9 mouse cellular contexts compared by ENCODE assay signal in the genomic region with DNA sequence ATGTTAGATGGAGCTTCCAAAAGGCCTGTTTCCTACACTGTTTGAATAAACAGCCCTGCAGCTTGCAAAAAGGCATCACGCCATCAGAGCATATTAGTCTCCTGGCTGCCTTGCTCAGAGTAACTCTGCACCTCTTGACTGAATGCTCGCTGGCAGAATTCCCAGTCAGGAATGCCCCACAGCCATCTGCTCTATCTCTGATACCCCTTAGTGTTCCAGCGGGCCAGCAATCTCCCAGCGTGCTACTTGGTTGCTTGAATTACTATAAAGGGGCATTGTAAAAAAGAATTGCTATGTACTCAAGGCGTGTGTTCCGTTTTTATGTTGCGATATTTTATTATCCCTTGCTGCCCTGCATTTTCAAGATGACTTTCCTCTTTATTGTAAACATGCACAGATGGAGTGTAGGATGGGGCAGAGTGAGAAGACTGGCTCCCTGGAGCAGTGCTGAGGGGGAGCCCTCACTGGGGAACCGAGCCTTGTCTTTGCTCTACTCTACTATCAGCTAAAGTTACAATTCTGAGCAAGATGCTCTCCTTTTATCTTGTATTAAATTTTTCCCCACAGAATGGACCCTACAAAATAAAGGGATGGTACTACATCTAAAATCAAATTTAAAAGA. TPM values are rescaled to one million over a fixed set of nuclear protein-coding genes. Genes with fewer than 3 reads are reported as not detected.
DNase-seq lines count a peak whose midpoint lies in the region; ATAC-seq and TF ChIP-seq lines count a peak whose summit lies in the region.
"Had no signal": no experiment of that assay in that cellular context is flagged by ENCODE, and none has a peak within 500 bp of the region (broad histone marks: within the 10 kb centered on the region; RNA-seq: fewer than 3 reads in every experiment).

No protein-coding gene starts in this region.

- no peak for TF ChIP-seq CTCF in lung, embryonic 14.5 days (IDR thresholded peaks at IDR 0.05; ENCODE audit: low read depth)

- intact Hi-C loops in heart, postnatal 14 days (cut with DNase I): no loop called here
- intact Hi-C loops in left cerebral cortex, postnatal 36 days (cut with DNase I): loop anchor here (5.0 to 10.0 kb wide), 2 partner anchors 43 to 199 kb away; partner anchors contain the start of gene Sv2c

- ATAC-seq in lung, embryonic 14.5 days (ENCODE audit: insufficient read depth): peak; percentile 78; the same call in 1 of the 2 replicates
- peak; percentile 99 for ATAC-seq in forebrain, embryonic 14.5 days
- ATAC-seq in inflammation-experienced regulatory T-cells, adult 6 months: no peak

- DNase-seq in lung, embryonic 14.5 days: peak; percentile 75
- no peak for DNase-seq in lung, postnatal 25 days (ENCODE audit: low spot score)
- DNase-seq in forebrain, embryonic 14.5 days (ENCODE audit: low spot score): peak; percentile 97
- DNase-seq in heart, postnatal 14 days: peak; percentile 49 to 69
- DNase-seq in left cerebral cortex, postnatal 36 days (ENCODE audit: low spot score in 2 of 2): peak; percentile 44 to 45
- peak; percentile 68 for DNase-seq in telencephalon, adult 2 months (ENCODE audit: low read depth, low spot score)
- DNase-seq in adipocyte (ENCODE audit: low spot score): no peak

- H3K27me3 ChIP-seq in lung, embryonic 14.5 days (ENCODE audit: insufficient read depth, low read length): no peaks in the 10 kb centered on the region
- H3K27me3 ChIP-seq in forebrain, embryonic 14.5 days (replicated peaks; ENCODE audit: control insufficient read depth, insufficient read depth, low read length): no peaks in the 10 kb centered on the region

- H3K27ac ChIP-seq in lung, embryonic 14.5 days (ENCODE audit: low read depth): no peak overlapping the region
- peak overlapping the region; percentile 79 for H3K27ac ChIP-seq in forebrain, embryonic 14.5 days (ENCODE audit: low read depth, low read length)

- H3K4me3 ChIP-seq in lung, embryonic 14.5 days (ENCODE audit: low read depth, low read length): no peak overlapping the region
- no peak overlapping the region for H3K4me3 ChIP-seq in forebrain, embryonic 14.5 days (ENCODE audit: low read depth, low read length)
- H3K4me3 ChIP-seq: myocyte had no signal

- H3K36me3 ChIP-seq in lung, embryonic 14.5 days (ENCODE audit: insufficient read depth): no peaks in the 10 kb centered on the region
- H3K36me3 ChIP-seq in forebrain, embryonic 14.5 days (ENCODE audit: control insufficient read depth, insufficient read depth, low read length): no peaks in the 10 kb centered on the region

- no peak overlapping the region for H3K4me2 ChIP-seq in lung, embryonic 14.5 days
- peak overlapping the region; percentile 26; the same call in 1 of the 2 replicates for H3K4me2 ChIP-seq in forebrain, embryonic 14.5 days (ENCODE audit: low read length)

- no peak overlapping the region for H3K9ac ChIP-seq in lung, embryonic 14.5 days
- H3K9ac ChIP-seq in forebrain, embryonic 14.5 days (ENCODE audit: low read length): no peak overlapping the region

- no peaks in the 10 kb centered on the region for H3K9me3 ChIP-seq in lung, embryonic 14.5 days (ENCODE audit: low read depth, low read length)
- H3K9me3 ChIP-seq in forebrain, embryonic 14.5 days (replicated peaks; ENCODE audit: control insufficient read depth, low read length): no peaks in the 10 kb centered on the region

- H3K4me1 ChIP-seq in lung, embryonic 14.5 days (ENCODE audit: insufficient read depth): no peaks in the 10 kb centered on the region
- peaks cover 7% of the 10 kb centered on the region; the same call in 1 of the 2 replicates for H3K4me1 ChIP-seq in forebrain, embryonic 14.5 days (ENCODE audit: control insufficient read depth, insufficient read depth, low read length)

- 47% methylated on average over 8 of the region's 8 CpGs for WGBS in lung, embryonic 14.5 days
- WGBS in forebrain, embryonic 14.5 days: 21% methylated on average over 8 of the region's 8 CpGs

RNA-seq across cellular contexts. Expression of gene Sv2c, which starts 43.3 kb away (rescaled TPM):
- 0.63 and 1.4 TPM in 2 replicates for polyA plus RNA-seq in lung, embryonic 14.5 days (2014; fragmentation: Nextera tagmentation; extraction: Ambion mirVana)
- polyA plus RNA-seq in forebrain, embryonic 14.5 days (2014; fragmentation: Nextera tagmentation; extraction: Ambion mirVana): 1.8 and 3.9 TPM in 2 replicates
- under 1 TPM; 0.07 to 0.24 TPM for total RNA-seq in heart, postnatal 14 days (2021)
- 10 to 100 TPM; 21.3 to 34.5 TPM for total RNA-seq in left cerebral cortex, postnatal 36 days (2021)
- polyA plus RNA-seq in inflammation-experienced regulatory T-cells, adult 6 months (2017; shearing (Covaris generic)): 1 to 10 TPM; 1.4 to 3.3 (median 2.4) TPM
- polyA plus RNA-seq: myocyte had no signal

Comparison
In these comparisons a context has a peak if more than half of its experiments do, and no peak if none do; other contexts are left out.
1. DNase-seq: peak in lung, embryonic 14.5 days (single experiment), forebrain, embryonic 14.5 days (single experiment), heart, postnatal 14 days (2 of 2), left cerebral cortex, postnatal 36 days (2 of 2) and telencephalon, adult 2 months (single experiment); none in lung, postnatal 25 days (single experiment) and adipocyte (single experiment).